Mouse (Mus musculus): ENCODE measurements around the gene Prkcsh.

- TF ChIP-seq CTCF (IDR thresholded peaks at IDR 0.05; ENCODE audit: low read depth), result no peak
- TF ChIP-seq EP300 (IDR thresholded peaks at IDR 0.05; ENCODE audit: low read depth), result no peak
Observed at GRCm38 (mm10) chr9:22050351-22050889, 47.8 kb downstream of the Prkcsh start.

Data from liver, embryonic 14.5 days (tissue).